Mouse (Mus musculus): ENCODE results near the gene Fgg.

Fgg gene

DNA sequence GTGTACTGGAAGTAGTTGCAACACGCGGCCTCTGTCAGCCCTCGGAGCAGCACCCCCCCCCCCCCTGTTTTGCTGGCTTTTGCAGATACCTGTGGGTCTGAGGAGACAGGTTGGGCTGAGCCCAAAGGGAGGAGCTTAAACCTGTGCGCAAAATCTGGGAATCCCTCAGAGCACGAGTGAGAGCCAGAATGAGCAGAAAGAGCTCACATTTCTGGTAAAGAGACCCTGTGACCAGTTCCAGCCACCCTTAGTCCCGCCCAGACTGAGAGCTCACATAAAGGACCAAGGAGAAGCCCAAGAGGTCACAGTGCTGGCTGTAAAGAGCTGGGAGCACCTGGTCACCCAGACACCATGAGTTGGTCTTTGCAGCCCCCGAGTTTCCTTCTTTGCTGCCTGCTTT is at the start of gene Fgg:
Fgg (plus strand) TSS at position 168 of the 400 bp plus-strand sequence.
- no peak for ATAC-seq (ENCODE audit: insufficient number of reproducible peaks, low FRiP score, low TSS enrichment)

DNA sequence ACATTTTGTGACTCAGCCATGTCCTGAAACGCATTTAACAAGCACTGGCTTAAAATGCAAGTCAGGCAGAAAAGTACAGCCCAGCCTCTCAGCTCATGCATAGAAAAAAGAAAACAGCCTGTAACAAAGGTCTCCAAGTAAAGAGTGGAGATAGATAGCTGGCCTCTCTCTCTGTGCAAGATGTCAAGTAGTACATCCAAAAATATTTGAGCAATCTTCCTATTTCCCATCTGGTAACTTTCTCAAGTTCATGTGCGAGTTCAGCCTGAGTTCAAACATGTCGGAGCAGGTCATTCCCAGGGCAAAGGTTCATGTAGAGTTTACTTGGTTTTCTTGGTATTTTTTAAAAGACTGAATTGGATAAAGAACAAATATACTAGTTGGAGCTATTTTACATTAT is 36.5 kb upstream of the Fgg start:
- no peak for ATAC-seq (ENCODE audit: insufficient number of reproducible peaks, low FRiP score, low TSS enrichment)

DNA sequence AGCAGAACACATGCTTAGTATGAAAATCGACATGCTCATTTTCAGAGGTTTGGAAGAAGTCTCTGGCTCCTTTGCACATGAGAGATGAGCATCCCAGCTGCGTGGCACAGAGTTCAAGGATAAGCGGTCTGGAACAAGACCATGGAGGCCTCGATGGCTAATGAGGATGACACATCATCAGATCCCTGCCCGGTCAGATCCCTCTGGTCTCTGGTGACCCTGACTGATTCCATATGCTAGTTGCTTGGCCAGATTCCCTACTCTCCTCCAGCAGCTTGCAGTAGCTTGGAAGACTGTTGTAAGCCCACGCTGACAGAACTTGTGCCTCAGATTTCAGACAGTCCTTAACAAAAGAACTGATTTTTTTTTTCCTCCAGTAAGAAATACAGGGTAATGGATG is 26.7 kb upstream of the Fgg start:
- peak; percentile 84 for ATAC-seq (ENCODE audit: insufficient number of reproducible peaks, low FRiP score, low TSS enrichment)

DNA sequence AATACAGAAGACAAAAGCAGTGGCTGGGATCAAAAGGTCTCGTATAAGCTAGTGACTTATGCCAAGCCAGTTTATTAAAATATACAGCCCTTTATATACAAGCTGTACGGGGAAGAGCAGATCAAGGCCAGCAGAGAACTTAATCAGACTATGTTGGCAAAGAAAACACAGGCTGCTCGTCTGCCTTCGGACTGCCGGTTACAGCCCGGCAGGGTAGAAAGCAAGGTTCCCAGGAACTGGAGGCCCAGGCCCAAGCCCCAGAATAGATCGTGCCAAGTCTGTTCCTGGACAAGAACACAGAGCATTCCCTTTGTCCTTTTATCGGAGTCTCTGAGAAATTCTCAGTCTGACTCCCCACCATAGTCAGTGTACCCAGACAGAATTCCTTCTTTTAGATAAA is 25.7 kb upstream of the Fgg start:
- ATAC-seq (ENCODE audit: insufficient number of reproducible peaks, low FRiP score, low TSS enrichment), result peak; percentile 71

DNA sequence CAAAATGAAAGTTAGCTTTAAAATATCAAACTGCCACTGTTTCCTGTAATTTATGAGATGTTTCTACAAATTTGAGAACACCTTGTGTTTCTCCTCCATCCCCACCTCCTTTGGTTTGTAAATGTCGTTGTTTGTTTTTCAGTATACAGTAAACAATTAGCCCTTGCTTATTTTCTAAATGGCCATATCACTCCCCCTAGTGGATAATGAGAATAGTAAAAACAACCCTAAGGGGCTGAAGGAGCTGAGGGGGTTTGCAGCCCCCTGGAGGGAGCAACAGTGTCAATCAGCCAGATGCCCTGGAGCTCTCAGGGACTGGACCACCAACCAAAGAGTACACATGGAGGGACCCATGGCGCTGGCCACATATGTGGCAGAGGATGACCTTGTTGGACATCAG is 22.7 kb upstream of the Fgg start:
- no peak for ATAC-seq (ENCODE audit: insufficient number of reproducible peaks, low FRiP score, low TSS enrichment)

DNA sequence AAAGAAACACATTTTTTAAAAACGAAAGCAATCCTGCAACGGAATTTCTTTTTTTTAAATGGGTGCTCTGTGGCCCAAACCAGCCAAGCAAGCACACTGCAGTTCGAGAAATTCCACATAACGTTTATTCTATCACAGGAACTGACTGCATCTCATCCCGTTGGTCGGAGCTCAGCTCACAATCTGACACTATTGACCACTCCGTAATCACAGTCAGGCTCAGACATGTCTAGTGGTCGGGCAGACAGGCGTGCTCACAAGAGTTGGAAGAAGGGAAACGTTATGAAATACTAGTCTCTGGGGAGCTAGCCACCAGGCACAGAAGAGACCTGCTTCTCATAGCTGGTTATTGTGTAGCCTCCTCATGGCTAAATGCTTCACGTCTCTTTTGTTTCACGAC is 15.6 kb upstream of the Fgg start:
- ATAC-seq (ENCODE audit: insufficient number of reproducible peaks, low FRiP score, low TSS enrichment), result no peak

DNA sequence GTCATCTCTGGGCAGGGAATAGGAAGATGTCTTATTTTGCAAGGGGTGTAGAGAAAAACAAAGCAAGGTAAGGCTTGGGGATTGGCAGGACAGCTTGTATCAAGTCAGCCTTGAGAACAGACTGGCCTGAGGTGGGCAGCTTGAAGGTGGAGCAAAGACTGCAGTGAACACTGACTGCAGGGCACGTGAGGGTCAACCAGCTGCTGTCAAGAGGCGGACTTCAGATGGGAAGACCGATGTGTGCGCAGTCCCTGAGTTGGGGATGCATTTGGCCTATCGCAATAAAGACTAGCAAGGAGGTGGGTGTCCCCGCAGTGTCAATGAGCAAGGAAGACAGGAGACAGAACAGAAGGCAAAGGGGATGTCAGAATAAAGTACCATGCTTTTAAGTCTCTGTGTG is 14.6 kb upstream of the Fgg start:
- no peak for ATAC-seq (ENCODE audit: insufficient number of reproducible peaks, low FRiP score, low TSS enrichment)

DNA sequence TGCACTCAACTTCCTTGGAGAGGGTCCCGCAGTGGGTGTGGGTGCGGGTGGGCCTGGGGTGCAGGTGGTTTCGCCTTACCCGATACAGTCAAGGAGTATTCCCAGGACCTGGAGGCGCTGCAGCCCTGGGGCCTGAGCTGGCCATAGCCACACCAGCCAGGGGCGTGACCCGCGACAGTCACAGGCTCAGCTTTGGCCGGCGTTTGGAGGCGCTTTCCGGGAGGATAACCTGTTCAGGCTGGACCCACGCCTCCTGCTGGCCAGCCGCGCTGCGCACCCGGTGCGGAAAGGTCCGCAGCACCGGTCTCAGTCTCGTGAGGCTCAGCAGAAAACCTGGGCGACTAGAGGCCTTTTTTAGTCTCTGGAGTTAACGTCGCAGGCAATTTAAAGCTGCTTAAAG is 12.2 kb upstream of the Fgg start:
- ATAC-seq (ENCODE audit: insufficient number of reproducible peaks, low FRiP score, low TSS enrichment), result peak; percentile 13; the same call in 1 of the 2 replicates

DNA sequence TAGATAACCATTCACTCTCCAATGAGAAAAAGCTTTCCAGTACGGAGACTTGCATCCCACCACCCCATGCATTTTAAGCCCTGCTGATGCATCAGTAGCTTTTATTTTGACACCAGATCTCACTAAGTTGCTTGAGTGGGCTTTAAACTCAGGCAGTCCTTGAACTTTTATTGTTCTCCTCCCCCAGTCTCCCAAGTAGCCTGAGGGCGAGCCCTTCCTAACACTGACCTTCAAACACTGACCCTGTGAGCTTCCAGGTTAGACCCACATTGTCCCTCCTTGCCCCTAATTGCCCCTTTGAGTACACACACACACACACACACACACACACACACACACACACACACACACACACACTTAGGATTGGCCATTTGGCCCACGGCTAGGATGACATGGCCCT is 10.9 kb upstream of the Fgg start:
- ATAC-seq (ENCODE audit: insufficient number of reproducible peaks, low FRiP score, low TSS enrichment), result no peak

DNA sequence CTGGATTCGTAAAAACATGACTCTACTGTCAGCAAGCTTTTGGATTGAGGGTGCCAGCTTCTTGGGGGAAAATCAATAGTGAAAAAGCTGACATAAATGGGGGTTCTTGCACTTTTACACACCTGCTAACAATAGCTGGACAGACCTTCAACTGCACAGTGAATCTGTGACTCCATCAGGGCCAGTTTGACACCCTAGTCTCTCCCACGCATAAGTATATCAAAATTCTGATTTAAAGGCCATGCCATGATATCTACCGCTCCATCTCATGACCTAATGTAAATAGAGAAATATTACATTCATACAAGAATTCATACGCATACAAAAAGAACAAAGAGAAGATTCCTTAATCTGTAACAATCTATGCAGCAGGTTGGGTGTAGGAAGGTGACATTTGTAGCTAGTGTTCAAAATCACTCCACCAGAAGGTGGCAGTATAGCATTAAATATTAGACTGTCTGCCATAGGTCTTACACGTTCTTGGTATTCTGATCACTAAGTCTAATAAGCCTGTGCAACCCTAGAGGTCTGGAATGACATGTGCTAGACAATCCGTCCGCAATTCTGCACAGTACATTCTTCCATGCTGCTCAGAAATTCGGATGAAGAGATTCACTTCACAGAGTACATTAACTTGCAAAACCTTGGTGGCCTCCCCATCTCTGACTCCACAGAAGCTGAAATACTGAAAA is 8.6 kb upstream of the Fgg start:
- ATAC-seq (ENCODE audit: insufficient number of reproducible peaks, low FRiP score, low TSS enrichment), result peak; percentile 64; the same call in 1 of the 2 replicates

DNA sequence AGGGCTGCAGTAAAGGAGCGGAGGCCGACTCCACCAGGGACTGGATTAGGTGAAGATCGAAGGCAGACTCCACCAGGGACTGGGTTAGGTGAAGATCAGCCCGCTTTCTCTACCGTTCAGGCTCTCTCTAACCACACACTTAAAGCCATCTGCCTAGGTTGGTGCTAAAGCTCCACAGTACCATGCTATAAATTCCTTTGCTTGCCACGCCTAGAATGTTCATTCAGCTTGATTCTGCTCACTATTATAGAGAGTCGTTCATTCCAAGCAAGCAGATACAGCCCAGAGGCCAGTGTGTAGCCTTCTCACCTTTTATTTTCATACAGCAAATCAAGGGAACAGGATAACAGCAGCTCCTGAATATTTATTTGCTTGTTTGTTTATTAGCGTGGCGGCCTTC is 7.5 kb upstream of the Fgg start:
- ATAC-seq (ENCODE audit: insufficient number of reproducible peaks, low FRiP score, low TSS enrichment), result no peak

DNA sequence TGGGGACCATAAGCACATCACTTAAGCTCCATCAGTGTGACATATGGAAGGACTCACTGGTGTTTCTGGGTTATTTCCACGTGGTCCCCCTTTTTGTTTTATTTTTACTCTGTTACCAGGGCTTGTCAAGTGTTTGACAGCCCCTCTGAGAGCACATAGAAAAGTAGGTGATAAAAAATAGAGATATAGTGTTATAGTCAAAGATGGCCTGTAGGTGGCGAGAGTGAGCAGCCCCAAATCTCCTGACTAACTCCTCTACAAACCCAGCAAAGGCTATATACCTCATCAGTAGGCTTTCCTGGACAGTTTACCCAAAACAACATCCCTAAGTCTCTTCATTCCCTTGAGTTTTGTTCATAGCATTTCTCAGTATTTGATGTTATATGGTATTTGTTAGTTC is 5.3 kb upstream of the Fgg start:
- ATAC-seq (ENCODE audit: insufficient number of reproducible peaks, low FRiP score, low TSS enrichment), result no peak

DNA sequence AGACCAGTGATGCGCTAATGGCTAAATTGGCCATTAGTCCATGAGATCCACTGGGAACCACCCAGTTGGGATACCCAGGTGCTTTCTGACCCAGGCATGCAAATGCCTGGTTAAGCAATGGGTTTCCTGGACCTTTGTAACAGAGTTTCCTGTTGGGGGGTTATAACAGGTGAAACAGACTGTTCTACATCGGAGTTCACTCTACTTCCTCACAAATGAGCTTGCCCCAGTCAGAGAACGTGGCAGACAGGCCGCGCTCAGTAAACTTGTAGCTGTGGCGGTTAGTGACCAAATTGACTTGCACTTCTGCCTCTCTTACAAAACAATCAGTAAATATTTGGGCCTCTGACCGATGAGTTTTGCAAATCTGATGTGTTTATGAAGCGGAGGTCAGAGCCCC is 4.5 kb upstream of the Fgg start:
- ATAC-seq (ENCODE audit: insufficient number of reproducible peaks, low FRiP score, low TSS enrichment), result no peak

DNA sequence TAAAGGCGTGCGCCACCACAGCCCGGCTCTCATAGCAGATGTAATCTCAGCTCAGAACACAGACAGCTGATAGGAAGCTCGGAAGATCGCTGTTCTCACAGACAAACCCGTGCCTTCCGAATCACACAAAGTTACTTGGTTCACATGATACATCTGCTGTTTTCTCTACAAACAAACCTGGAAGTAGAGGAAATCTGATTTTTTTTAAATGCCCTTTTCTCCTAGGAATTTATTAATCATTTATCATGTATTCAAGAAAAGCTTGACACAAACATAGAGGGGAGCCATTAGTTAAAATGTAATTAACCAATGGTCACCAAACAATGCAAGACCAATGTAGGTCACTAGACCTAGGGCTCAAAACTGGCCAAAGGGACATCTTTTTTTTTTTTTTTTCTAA is 2.7 kb upstream of the Fgg start:
- ATAC-seq (ENCODE audit: insufficient number of reproducible peaks, low FRiP score, low TSS enrichment), result no peak

DNA sequence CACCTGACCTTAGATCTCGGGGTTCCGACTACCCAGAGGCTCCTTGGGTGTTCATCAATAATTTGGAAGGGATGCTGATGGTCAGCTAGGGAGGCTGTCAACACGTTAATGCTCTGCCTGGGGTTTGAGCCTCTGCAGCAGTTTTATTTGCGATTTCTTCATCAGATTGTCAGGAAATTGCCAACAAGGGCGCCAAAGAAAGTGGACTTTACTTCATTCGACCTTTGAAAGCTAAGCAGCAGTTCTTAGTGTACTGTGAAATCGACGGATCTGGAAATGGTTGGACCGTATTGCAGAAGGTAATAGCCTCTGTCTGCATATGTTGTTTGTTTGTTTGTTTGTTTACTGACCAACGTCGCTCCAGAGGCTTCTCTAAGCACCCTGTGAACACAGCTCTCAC is 2.8 kb downstream of the Fgg start:
- no peak for ATAC-seq (ENCODE audit: insufficient number of reproducible peaks, low FRiP score, low TSS enrichment)

DNA sequence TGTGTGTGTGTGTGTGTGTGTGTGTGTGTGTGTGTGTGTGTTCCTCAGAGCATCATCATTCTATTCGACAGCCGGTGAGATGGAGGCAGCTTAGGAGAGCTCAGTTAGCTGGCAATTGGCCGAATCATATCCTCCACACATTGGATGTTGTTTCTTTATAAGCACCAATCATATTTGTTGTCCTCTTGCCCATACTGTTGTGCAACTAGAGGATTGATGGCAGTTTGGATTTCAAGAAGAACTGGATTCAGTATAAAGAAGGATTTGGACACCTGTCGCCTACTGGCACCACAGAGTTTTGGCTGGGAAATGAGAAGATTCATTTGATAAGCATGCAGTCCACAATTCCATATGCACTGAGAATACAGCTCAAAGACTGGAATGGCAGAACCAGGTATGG is 3.6 kb downstream of the Fgg start:
- ATAC-seq (ENCODE audit: insufficient number of reproducible peaks, low FRiP score, low TSS enrichment), result no peak

DNA sequence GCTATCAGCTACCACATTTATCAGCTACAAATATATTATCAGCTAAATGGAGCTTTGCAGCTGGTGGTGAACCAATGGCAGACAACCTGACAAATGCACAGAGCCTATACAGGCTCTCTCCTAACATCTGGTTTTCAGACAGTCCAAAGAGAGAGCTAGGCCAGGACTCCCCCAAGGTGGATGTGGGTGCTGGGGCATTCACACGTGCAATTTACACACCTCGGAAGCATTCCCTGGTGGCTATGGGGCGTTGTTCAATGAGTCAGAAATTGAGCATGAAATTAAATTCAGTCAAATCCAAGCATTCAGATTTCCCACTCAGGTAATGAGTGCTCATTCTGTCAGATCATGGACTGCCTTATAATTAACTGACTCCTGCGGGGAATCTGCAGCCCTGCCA is 4.0 kb downstream of the Fgg start:
- ATAC-seq (ENCODE audit: insufficient number of reproducible peaks, low FRiP score, low TSS enrichment), result no peak

DNA sequence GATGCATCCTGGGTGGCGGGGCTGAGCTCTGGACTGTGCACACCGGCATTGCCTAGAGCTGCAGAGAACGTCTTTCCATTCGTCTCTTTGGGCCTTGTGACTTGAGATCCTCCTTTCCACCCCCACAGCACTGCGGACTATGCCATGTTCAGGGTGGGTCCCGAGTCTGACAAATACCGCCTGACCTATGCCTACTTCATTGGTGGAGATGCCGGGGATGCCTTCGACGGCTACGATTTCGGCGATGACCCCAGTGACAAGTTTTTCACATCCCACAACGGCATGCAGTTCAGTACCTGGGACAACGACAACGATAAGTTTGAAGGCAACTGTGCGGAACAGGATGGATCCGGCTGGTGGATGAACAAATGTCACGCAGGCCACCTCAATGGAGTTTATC is 5.1 kb downstream of the Fgg start:
- ATAC-seq (ENCODE audit: insufficient number of reproducible peaks, low FRiP score, low TSS enrichment), result no peak

DNA sequence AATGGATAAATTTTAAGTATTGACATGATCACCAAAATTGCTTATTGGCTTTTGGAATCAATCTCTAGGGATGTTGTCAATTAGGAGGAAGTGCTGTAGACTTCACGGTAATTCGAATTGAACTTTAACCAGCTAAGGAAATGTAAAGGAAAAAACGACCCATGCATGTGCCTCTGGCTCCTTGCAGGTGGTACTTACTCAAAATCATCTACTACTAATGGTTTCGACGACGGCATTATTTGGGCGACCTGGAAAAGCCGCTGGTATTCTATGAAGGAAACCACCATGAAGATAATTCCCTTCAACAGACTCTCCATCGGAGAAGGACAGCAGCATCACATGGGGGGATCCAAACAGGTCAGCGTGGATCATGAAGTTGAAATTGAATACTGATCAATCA is 6.4 kb downstream of the Fgg start:
- no peak for ATAC-seq (ENCODE audit: insufficient number of reproducible peaks, low FRiP score, low TSS enrichment)

DNA sequence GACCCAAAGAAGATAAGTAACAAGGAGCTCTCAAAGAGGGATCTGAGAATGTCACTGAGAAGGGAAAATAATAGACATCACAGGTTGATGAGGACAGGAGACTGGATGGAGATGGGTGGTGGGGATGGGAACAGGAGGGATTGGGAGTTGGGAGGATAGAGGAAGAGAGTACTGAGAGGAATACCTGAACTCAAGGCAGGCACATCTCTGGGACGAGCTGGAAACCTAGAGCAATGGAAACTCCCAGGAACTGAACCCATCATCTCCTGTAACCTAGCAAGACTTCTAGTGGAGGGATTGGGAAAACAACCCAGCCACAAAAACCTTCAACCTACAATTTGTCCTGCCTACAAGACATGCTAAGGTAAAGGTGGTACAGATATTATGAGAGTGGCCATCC is 8.7 kb downstream of the Fgg start:
- ATAC-seq (ENCODE audit: insufficient number of reproducible peaks, low FRiP score, low TSS enrichment), result no peak

DNA sequence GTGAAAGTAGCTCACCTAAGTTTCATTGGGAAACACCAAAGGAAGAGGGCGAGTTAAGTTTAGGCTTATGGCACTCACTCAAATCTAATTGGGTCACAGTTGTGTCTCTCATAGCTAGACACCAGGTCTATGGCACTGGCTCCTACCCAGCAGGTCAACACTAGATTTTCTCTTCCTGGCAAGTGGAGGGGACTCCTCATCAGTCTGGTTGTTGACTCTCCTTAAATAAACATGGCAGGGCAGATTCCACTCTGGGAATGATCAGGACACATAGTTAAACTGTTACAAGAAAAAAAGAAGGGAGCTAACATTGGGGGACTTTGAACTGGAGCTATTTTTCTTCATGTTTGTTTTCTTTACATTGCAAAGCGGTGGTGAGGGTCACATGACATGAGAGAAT is 12.9 kb downstream of the Fgg start:
- ATAC-seq (ENCODE audit: insufficient number of reproducible peaks, low FRiP score, low TSS enrichment), result no peak

DNA sequence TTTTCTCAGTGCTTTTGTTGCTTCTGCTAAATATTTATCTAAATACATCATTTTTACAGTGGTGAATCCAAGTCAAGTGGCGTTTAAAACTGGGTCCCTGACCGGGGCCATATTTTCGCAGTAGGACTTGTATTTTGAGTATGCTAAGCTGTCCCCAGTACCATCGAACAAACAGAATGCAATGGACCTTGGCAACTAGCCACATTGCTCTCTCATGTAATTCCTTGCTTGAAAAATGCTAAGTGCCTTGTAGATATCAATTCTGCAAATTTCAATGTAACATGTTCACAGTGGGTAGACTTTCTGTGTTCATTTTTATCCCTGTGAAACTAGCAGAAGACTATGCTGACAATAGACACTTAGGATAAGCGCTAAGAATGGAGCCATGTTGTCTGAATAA is 13.7 kb downstream of the Fgg start:
- no peak for ATAC-seq (ENCODE audit: insufficient number of reproducible peaks, low FRiP score, low TSS enrichment)

DNA sequence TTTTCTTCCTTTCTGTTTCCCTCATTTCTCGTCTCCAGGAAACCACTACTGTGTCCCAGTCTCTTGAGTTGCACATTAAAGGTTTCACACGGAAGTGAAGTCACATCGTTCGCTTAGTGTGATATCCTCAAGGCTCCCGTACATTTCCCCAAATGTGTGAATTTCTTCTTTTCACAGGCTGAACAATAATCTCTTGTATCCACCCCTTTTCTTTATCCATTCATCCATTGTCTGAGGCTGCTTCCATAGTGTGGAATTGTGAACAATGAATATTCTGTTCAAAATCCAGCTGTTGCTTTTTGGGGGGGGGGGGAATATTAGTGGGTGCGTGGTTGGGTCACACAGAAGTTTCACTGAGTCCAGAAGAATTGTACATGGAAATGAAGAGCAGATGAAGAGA is 17.5 kb downstream of the Fgg start:
- no peak for ATAC-seq (ENCODE audit: insufficient number of reproducible peaks, low FRiP score, low TSS enrichment)
